19 mouse cellular contexts compared by ENCODE assay signal in genomic region chr2:49929931-49930330, GRCm38 (mm10).
"Had no signal": no experiment of that assay in that cellular context is flagged by ENCODE, and none has a peak within 500 bp of the region (broad histone marks: within the 10 kb centered on the region; RNA-seq: fewer than 3 reads in every experiment).

No protein-coding gene starts in this region.

- H3K9ac ChIP-seq: kidney, embryonic 15.5 days; limb, embryonic 12.5 days; liver, embryonic 12.5 days; liver, embryonic 15.5 days; midbrain, embryonic 15.5 days; neural tube, embryonic 12.5 days; neural tube, embryonic 15.5 days had no signal

- H3K4me1 ChIP-seq: kidney, embryonic 15.5 days; limb, embryonic 12.5 days; liver, embryonic 12.5 days; liver, embryonic 15.5 days; midbrain, embryonic 15.5 days; neural tube, embryonic 12.5 days; neural tube, embryonic 15.5 days had no signal

- H3K36me3 ChIP-seq: kidney, embryonic 15.5 days; limb, embryonic 12.5 days; liver, embryonic 12.5 days; liver, embryonic 15.5 days; midbrain, embryonic 15.5 days; neural tube, embryonic 12.5 days; neural tube, embryonic 15.5 days had no signal

- H3K4me3 ChIP-seq: kidney, embryonic 15.5 days; left cerebral cortex, adult 2 months; limb, embryonic 12.5 days; liver, embryonic 12.5 days; liver, embryonic 15.5 days; midbrain, embryonic 15.5 days; neural tube, embryonic 12.5 days; neural tube, embryonic 15.5 days had no signal

- H3K27me3 ChIP-seq: kidney, embryonic 15.5 days; limb, embryonic 12.5 days; liver, embryonic 12.5 days; liver, embryonic 15.5 days; midbrain, embryonic 15.5 days; neural tube, embryonic 12.5 days; neural tube, embryonic 15.5 days had no signal

- DNase-seq: kidney, adult 8-10 months; kidney, postnatal 10 days; kidney, postnatal 36 days; layer of hippocampus, postnatal 36 days; liver; lung, adult 2 months; lung, postnatal 14 days; lung, postnatal 4 days; thymus, adult 2 months; thymus, postnatal 25 days had no signal

- ATAC-seq: liver, embryonic 12.5 days; midbrain, embryonic 15.5 days had no signal

- H3K27ac ChIP-seq: kidney, embryonic 15.5 days; left cerebral cortex, adult 2 months; limb, embryonic 12.5 days; liver, embryonic 12.5 days; liver, embryonic 15.5 days; midbrain, embryonic 15.5 days; neural tube, embryonic 12.5 days; neural tube, embryonic 15.5 days; stomach, postnatal 0 days had no signal
